Mouse (Mus musculus) kidney, postnatal 36 days (tissue): ENCODE measurements around the gene Epb41l3.

Source experiments
- DNase-seq, 2 experiments: peaks; one replicate each; pipeline ENCODE4 v3.0.0; 2021 to 2022; ENCODE audit warnings: mixed read lengths in 2 of 2

The Epb41l3 gene

DNA sequence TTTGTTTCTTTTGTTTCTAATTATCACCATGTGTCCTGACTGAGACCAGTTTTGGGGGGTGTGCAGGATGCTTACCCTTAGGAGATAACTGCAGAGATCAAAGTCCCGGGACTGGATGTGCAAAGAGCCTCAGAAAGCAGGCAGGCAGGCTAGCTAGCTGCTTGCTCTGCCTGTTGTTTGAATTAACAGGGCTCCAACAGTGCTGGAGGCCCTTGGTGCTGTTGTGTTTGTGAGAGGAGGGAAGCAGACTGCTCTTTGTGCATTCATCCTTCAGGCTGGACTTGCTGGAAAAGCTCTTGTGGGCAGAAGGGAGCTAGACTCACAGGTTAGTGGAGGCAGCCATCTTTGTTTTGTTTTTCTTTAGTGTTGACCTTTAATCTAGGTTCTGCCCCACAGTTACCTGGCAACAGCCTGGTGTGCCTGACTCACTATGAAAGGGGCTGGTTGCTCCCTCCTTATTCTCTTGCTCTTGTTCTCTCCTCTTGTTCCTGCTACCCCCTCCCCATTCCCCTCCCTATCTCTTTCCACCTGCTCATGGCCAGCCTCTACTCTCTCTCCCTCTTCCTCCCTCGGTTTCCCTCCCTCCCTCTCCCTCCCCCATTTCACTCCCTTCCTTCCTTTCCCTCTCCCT, 117.5 kb downstream of the Epb41l3 start:
- DNase-seq, result no peak

DNA sequence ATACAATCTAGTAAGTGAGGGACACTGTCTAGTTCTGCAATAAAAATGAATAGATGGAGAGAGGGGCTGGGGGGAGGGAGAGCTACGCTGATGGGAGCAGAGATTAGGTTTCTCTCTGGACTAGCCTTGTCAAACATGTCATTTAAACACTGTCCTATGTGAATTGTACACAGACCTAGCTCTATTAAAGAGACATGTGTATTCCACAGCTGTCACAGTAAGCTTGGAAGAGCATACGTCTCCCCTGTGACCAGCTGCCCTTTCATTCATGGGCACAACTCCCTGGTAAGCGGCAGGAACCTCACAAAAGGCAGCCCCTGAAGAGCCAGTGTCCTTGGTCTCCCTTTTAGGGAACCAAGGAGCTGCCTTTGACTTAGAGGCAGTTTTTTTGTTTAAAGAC, 119.1 kb downstream of the Epb41l3 start:
- no peak for DNase-seq

DNA sequence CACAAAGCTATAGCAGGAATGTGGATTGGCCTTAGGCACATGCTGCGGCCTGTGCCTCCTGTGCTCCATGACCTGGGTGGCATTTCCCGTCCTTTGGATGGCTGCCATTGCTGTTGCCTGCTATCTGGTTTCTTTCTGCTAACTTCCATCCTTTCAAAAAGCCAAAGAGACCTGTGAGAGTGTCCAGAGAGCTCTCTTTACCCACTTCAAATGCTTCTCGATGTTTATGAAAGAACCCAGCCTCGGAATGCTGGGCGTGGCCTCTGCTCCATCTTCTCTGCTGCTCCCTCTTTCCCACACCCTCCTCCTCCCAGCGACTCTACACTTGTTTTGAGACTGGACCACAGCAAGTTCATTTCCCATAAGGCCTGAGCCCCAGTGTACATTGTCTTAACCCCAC, 120.3 kb downstream of the Epb41l3 start:
- no peak for DNase-seq

DNA sequence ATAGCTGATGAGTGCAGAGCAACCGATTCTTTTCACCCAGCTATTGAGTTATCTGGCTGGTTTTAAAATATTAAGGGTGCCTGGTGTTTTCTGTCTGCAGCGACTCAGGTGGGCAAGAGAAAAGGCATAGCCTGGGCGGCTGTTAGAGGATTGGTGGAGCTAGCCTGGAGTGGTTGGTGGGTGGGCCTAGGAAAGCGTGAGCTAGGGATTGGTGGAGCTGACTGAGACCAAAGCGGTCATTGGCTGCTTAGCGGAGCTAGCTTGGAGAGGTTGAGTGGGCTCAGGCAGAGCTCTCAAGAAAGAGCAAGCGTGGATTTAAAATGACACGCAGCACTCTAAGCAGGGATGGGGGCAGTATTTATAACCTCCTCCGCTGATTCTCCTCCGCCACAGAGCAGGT, 121.2 kb downstream of the Epb41l3 start:
- DNase-seq, result no peak

DNA sequence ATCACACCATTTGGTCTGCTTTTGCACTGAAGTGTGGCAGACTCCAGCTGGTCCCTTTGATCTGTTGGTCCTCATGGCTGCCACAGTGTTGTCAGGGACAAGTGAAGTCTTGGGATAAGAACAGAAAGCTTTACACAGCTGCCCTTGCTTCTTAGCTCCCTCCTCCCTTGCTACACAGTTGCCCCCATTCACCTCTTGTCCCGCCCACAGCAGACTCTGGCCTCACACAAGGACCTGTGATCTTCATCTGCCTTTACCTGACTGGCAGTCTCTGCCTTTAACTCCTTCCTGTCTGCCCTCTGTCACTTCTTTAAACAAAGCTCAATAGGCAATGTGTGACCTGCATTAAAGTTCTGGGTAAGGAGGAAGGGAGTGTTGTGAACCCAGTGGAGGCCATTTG, 123.3 kb downstream of the Epb41l3 start:
- peak in 1 of 2 experiments; percentile 6 for DNase-seq

DNA sequence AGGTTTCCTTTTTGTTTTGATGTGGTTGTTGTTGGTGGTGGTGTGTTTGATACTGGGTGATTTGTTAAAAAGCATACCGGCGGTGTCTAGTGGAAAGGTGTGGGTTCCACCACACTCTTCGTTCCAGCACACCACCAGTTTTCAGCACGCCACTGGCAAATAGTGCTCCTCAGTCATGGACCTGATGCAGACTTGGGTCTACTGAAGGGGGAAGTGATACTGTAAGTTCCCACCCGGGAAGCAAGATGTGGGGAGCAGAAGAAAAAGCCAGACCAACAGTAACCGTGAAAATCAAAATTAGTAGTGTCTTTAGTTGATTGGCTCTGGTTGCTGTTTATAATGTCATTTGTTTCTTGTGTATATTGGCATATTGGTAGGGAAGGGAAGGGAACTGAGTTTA, 124.3 kb downstream of the Epb41l3 start:
- DNase-seq, result no peak

DNA sequence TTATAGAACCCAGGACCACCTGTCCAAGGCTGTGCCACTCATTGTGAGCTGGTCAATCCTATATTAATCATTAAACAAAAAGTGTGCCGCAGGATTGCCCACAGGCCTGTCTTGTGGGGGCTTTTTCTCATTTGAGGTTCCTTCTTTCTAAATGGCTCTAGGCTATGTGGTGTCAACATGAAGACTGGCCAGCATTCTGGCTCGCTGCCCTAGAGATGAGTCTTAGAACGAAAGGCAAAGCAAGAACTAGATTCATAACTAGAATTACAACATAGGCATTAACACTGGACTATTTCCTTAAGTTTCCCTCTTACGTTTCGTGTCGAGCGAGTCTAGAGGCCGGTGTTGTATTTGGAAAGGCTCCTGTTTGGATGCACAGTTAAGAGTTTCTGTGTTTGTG, 125.5 kb downstream of the Epb41l3 start:
- DNase-seq, result no peak

DNA sequence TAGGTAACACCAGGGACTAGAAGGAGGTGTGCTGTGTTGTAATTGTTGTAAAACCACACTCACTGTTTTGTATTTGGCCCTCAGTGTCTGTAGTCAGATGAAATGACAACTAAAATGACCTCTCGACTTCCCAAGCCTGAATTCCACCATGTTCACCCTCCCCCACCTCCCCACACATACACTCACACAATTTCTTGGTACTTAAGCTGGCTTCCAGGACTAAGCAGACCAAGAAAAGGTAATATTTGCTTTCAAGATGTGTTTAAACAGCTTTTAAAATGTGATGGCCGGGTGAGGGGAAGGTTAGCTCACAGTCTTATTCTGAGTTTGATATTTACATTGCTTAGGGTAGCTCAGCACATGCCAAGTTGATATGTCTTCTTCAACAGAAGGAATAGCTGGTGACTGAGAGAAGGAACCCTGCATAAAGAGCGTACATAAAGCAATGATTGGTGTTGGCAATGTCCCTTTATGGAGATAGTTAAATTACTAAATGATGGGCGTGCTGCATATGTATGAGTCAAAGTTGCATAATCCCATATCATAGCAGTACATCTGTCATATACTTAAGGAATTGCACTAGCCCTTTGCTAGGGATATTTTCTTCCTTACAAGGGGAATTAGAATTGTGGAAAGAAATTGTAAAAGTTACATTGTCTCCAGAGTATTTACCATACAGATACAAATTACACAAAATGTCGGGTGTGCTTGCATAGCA, 130.0 kb downstream of the Epb41l3 start:
- no peak for DNase-seq

DNA sequence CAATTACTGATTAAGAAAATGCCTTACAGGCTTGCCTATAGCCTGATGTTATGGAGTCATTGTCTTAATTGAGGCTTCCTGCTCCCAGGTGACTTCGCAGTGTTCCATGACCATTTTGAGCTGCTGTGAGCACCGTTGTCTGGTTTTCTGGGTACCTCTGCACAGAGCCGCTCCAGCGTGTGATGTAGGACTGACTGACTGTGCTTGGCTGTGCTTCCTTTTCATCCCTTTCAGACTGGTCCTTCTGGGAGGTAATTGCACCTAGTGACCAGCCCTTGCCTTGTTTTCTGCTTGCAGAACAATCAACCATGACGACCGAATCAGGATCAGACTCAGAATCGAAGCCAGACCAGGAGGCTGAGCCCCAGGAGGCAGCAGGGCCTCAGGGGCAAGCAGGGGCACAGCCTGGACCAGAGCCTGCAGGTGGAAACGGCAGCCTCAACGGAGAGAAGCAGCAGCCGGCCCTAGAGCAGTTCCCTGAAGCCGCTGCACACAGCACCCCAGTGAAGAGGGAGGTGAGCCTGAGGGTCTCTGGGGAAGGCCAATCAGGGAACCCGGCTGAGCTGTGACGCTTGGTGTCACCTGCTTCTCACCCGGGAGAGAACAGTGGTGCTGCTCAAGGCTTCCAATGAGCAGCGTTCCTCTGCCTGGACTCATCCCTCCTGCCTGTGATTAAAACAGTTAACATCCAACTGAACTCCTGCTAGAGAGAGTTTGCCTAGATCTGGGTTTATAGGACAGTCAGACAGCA, 132.3 kb downstream of the Epb41l3 start:
- no peak for DNase-seq

DNA sequence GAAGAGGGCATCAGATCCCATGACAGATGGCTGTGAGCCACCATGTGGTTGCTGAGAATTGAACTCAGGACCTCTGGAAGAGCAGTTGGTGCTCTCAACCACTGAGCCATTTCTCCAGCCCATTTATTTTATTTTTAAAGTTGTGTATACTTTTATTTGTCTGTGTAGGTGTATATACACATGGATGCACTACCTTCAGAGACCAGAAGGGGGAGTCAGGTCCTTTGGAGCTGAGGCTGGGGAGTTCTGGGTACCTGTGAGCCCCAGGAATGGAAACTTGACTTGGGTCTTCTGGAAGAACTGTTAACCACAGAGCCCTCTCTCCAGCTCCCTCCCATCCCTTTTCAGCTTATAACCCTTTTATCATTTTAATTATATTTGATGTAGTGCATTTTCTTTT, 135.6 kb downstream of the Epb41l3 start:
- DNase-seq, result no peak

DNA sequence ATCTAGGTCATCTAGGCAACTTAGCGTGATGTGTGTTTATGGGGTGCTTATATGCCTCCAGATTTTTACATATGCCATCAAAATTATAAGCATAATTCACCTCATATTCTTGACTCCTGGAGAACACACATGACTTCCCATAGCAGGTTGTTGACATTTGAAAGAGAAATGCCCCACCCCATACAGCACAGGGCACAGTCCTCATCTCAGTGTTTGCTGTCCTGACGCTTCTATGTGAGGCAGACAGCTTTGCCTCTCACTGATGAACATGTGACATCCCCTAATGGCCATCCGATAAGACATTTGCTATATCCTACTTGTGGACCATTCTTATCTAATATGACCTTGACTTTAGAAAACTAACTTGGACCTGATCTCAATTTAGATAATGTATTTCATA, 140.6 kb downstream of the Epb41l3 start:
- DNase-seq, result no peak

DNA sequence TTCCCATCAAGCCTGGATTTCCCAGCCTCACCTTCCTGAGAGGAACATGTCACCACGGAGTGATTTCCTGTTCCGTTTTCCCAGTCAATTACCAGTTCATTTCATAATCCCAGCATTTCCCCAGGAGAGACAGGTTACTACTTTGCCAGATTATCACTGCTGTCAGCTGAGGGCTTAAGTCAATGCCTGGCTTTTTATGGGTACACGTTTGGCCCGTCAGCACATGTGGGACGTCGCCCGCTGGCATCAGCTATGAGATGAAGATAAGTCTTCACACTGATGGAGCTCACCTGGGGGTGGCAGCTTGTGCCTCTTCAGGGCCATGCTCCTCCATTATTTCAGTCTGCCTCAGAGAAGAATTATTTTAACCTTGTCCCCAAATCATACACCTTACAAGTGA, 145.4 kb downstream of the Epb41l3 start:
- DNase-seq, result no peak

DNA sequence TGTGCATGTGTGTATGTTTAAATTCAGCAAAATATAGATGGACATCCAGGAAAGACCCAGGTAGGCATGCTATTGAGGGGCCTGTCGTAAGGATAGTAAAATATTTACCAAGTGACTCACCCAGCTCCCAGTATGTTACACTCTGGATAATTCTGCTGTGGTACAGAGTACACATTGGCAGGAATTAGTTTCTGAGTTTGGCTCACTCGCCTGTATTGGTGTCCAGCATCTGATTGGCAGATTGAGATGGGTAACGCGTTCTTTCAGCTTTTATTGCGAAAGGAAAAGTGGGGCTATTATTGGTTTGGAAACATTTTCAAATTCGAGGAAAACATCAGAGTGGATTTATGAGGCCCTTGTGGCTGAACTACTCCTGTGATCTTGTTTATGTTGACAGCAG, 145.9 kb downstream of the Epb41l3 start:
- DNase-seq, result no peak

DNA sequence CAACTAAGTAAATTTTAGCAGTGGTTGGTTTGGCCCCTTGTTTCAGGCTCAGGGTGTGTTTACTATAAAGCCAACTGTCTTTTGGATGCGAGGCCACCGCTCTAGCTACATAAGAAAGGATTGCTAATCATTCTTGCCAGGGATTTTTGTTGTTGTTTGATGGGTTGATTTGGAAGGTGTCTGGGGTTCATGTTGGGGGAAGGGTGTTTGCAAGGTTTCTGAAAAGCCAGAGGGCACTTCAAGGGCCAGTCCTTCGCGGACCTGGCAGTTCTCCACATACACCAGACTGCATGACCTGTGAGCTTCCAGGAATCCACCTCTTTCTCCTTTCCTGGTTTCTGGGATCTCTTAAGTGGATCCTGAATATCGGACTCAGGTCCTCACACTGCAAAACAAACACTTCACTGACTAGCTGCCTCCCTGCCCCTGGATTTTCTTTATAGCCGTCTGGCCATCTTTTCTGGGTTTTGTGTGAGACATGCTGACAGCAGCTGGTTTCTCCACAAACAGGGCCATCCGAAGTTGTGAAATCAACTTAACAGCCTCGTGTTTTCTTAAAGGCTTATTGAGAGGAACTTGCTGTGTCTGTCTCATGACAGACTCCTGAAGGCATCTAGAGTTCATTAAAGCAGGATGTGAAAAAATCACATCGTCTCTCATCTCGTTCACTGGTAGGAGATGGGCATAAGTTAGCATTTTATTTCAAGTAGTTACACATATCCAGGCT, 146.6 kb downstream of the Epb41l3 start:
- DNase-seq, result peak; percentile 15 to 22

DNA sequence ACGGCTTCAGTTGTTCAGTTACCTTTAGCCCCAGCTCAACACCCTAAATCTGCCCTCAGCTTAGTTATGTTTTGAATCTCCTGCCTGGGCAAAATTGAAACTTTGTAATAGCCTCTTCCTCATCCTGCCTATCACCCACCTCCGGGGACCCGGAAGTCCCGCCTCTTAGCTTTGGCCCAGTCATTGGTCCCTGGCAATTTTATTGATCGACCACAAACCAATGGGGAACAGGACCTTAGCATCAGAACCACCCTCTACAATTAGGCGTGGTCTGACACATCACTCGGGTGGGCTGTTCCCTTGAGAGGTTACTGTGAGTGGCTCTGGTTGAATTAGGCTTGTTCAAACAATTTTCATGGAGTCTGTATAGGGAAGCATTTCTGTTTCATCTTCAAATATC, 150.5 kb downstream of the Epb41l3 start:
- DNase-seq, result no peak

DNA sequence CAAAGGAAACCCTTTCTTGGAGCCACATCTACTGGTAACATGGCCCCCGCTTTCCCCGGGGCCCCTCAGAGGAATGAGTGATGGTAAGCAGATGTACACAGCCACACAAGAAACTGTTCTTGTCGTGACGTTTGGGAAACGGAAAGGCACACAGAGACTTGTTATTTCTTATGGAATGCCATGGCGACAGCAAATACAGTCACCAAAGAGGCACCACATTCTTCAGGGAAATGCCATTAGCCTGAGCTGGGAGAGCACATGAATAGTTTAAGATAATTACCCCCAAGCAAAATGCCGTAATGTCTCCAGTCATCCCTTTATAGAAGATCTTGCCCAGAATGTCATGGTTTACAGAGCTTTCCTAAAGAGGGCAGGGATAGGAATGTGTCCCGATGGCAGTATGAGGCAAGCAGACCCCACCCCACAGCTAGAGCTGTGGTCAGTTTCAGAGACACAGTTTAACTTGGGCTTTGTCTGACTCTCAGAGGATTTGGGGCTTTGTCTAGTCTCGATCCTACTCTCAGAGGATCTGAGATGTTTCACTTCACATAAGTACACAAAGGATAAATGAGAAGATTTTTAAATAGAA, 152.0 kb downstream of the Epb41l3 start:
- DNase-seq, result no peak

DNA sequence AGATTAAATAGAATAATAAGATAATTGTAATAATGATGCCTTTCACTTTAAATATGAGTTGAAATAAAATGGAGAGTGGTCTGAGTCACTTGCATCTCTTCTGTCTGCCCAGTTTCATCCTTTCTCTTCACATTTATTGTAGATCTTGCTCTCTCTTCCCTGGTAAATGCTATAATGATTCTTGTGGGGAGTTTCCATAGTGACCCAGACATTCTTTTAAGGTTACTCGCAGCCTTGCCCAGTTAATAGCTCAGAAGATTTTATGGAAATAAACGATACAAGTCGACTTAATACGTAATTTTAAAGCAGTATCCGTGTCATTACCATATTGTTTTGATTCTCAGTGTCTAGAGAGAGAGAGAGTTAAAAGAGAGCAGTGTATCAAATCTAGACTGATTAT, 154.0 kb downstream of the Epb41l3 start:
- DNase-seq, result no peak

DNA sequence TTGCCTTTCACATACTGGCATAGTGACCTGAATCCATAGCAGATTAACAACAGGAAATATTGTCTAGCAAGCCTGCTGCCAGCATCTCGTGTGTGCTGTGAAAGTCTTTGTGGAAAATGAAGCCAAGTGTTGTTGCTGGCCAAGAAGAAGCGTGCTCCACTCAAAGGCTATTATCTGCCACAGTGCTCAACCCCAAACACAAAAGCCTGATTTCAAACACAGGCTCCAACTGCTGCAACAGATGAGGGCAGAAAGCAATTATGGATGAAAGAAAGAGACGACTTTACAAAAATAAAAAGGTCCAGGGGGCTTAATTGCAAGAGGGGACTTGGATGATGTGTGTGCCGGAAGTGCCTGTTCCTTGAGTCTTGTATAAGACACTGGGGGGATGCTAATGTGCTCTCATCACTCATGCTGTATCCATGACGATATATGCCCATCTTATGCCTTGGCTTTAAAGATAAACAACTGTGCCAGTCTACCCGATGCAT, 154.7 kb downstream of the Epb41l3 start:
- no peak for DNase-seq

DNA sequence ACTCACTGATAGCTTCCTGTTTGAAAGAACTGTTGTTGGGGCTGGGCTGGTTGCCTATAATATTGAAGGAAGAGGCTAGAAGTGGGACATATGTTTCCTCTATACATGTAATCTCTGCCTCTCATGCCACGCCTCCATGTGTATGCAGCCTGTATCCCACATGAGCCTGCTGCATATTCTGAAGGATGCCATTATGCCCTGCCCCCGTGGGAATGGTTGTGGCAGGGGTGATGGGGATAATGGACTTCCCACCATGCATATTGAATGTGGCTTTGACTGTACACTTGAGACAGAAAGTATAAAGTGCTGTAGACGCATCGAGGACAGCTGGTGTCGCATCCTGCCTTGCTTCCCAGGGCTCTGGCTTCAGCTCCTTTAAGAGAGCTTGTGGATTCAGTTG, 155.9 kb downstream of the Epb41l3 start:
- no peak for DNase-seq

DNA sequence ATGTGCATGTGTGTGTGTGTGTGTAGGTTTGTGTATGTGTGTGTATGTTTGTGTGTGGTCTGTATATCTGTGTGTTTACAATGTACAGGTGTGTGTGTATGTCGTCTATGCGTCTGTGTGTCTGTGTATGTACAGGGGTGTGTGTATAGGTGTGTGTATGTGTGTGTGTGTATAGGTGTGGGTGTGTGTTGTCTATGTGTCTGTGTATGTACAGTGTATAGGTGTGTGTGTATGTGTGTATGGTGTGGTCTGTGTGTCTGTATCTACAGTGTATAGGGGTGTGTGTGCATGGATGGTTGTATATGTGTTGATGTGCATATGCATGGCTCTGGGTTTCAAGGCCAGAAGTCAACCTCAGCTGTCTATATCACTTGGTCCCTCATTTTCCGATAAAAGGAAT, 161.7 kb downstream of the Epb41l3 start:
- no peak for DNase-seq

DNA sequence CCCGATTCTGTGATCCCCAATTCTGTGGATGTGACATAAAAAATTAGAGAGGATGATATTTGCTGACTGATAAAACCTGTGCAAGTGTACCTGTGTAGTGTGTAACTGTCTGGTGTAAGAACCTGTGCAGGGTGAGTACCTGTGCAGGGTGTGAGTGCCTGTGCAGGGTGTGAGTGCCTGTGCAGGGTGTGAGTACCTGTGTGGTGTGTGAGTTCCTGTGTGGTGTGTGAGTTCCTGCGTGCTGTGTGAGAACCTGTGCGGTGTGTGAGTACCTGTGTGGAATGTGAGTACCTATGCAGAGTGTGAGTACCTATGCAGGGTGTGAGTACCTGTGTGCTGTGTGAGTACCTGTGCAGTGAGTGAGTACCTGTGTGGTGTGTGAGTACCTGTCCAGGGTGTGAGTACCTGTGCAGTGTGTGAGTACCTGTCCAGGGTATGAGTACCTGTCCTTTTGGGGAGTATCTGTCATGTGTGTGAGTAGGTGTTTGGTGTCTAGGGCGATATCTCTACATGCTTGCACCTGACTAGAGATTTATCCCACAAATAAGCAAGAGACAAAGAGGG, 163.4 kb downstream of the Epb41l3 start:
- no peak for DNase-seq

DNA sequence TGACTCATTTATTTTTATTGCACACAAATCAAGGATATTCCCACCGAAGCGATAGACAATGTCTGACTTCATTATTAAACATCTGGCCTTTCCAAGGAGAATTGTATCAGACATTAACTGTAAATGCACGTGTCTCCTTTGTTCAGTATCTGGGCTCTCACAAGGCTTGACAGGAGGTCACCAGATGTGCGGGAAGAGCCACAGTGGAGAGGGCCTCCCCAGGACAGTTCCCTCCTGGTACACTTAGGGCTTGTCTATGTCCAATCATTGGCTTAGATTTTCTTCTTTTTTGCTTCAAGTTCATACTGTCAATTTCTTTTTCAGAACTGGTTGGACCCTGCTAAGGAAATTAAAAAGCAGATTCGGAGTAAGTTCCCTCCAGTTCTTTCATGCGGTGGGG, 163.9 kb downstream of the Epb41l3 start:
- DNase-seq, result no peak

DNA sequence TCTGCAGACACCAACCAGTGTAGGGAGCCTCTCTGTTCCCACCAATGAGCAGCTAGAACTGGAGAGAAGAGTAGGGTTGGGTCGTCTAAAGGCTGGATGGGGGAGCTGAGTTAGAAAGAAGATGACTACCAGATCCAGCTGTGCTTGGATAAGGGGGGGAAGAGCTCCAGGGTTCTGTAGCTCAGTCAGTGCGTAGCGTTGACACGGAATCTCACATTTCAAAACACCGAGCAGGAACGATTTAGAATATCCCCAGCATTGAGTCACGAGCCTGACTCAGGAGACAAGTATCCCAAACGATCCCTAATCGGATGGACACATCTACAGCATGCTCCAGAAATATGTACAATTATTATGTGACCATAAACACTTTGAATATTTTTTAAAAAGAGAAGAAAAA, 180.4 kb downstream of the Epb41l3 start:
- no peak for DNase-seq
